Mouse (Mus musculus) MEL-GATA-1-ER (cell line): ENCODE measurements at regions not wholly inside any gene's neighbourhood (a gene's known extent, or its start where the extent isn't known, plus 50 kb on each side); places are given as distances from the start of the nearest gene placed in this dataset.

Experiments used
- DNase-seq: peaks from one replicate; pipeline ENCODE4 v3.0.0-alpha.2; 2012; ENCODE audit warnings: low read depth; ENCODE audit errors: extremely low read depth

GRCm38 (mm10) chr15:62076552-62077234 is 1153.9 kb upstream of the A1bg start:
- no peak for DNase-seq

GRCm38 (mm10) chr15:62074735-62075134 is 1151.9 kb upstream of the A1bg start:
- DNase-seq, result no peak

GRCm38 (mm10) chr15:62073595-62073994 is 1150.8 kb upstream of the A1bg start:
- no peak for DNase-seq

- DNase-seq, result no peak
Observed at GRCm38 (mm10) chr15:62071311-62071710, 1148.5 kb upstream of the A1bg start.

- no peak for DNase-seq
Observed at GRCm38 (mm10) chr15:62068422-62069160, 1145.8 kb upstream of the A1bg start.

GRCm38 (mm10) chr15:62064399-62064798 is 1141.6 kb upstream of the A1bg start:
- no peak for DNase-seq

GRCm38 (mm10) chr15:62057449-62057848 is 1134.6 kb upstream of the A1bg start:
- no peak for DNase-seq

- DNase-seq, result no peak
Observed at GRCm38 (mm10) chr15:62056889-62057288, 1134.1 kb upstream of the A1bg start.

GRCm38 (mm10) chr15:62056401-62056800 is 1133.6 kb upstream of the A1bg start:
- DNase-seq, result no peak

- DNase-seq, result no peak
Observed at GRCm38 (mm10) chr15:62055011-62055410, 1132.2 kb upstream of the A1bg start.

- DNase-seq, result no peak
Observed at GRCm38 (mm10) chr15:62053420-62054239, 1130.8 kb upstream of the A1bg start.

- DNase-seq, result no peak
Observed at GRCm38 (mm10) chr15:62049416-62049815, 1126.6 kb upstream of the A1bg start.

GRCm38 (mm10) chr15:62048981-62049380 is 1126.2 kb upstream of the A1bg start:
- no peak for DNase-seq

GRCm38 (mm10) chr15:62046276-62046675 is 1123.5 kb upstream of the A1bg start:
- DNase-seq, result no peak

- no peak for DNase-seq
Observed at GRCm38 (mm10) chr15:62044654-62045335, 1122.0 kb upstream of the A1bg start.

- DNase-seq, result no peak
Observed at GRCm38 (mm10) chr15:62043617-62044392, 1121.0 kb upstream of the A1bg start.

GRCm38 (mm10) chr15:62042924-62043504 is 1120.2 kb upstream of the A1bg start:
- no peak for DNase-seq
